Mouse (Mus musculus): ENCODE data around the gene Tex21. TPM values are rescaled to one million over a fixed set of nuclear protein-coding genes. Genes with fewer than 3 reads are reported as not detected.

Gene Tex21
- polyA plus RNA-seq, 1 experiment from 2014 or later, result not detected

DNA sequence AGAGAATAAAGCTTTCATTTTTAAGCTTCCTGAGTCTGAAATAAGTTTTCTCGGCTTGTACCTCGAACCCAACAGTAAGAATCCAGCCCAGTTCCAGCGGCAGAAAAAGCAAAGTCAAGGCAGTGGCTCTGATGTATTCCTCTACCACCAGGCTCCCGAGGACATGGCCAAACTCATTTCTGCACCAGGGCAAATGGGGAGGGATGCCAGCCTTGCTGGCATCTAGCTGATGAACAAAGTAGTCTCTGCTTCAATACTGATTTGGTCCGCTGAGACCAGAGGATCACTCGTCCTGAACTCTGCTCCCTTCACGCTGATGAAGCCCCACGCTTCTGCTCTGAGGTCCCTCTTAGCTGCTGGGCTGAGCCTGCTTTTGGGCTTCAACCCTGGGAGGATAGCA, 7.4 kb upstream of the Tex21 start:
- no peak for ATAC-seq (replicated peaks; ENCODE audit: extremely low read depth, insufficient read depth, low FRiP score)
- H3K27me3 ChIP-seq (ENCODE audit: control insufficient read depth, insufficient read depth, low read length), result no peaks in the 10 kb centered on the region
- no peak overlapping the region for H3K9ac ChIP-seq (ENCODE audit: low read length)
- WGBS, result 66% methylated on average over 8 of the region's 8 CpGs
- no peak overlapping the region for H3K4me3 ChIP-seq (ENCODE audit: low read length)
- no peak overlapping the region for H3K4me2 ChIP-seq (ENCODE audit: low read depth, low read length)
- peaks cover 10% of the 10 kb centered on the region for H3K4me1 ChIP-seq (ENCODE audit: control insufficient read depth, insufficient read depth, low read length)
- H3K9me3 ChIP-seq (replicated peaks; ENCODE audit: control insufficient read depth, low read length), result no peaks in the 10 kb centered on the region
- no peaks in the 10 kb centered on the region for H3K36me3 ChIP-seq (ENCODE audit: control insufficient read depth, insufficient read depth)
- no peak overlapping the region for H3K27ac ChIP-seq (ENCODE audit: low read length)

DNA sequence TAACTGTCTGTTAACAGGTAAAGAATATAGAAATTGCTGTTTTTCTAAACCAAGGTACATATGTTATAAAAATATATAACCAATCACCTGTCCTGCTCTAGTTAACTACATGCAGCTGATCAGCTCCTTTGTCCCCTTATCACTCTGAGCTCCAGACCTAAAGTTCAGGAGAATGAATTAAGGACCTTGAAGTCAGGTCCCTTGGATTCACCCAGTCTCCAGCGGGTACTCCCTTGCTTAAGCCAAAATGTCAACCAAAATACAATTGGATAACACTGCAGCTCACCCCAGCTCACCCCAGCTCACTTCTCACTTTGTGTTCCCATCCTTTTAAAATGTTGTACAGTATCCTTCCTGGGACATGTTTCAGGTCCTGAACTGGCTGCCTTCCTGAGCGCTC, 7.0 kb upstream of the Tex21 start:
- no peaks in the 10 kb centered on the region for H3K36me3 ChIP-seq (ENCODE audit: control insufficient read depth, insufficient read depth)
- H3K9ac ChIP-seq (ENCODE audit: low read length), result no peak overlapping the region
- peaks cover 10% of the 10 kb centered on the region for H3K4me1 ChIP-seq (ENCODE audit: control insufficient read depth, insufficient read depth, low read length)
- H3K9me3 ChIP-seq (replicated peaks; ENCODE audit: control insufficient read depth, low read length), result no peaks in the 10 kb centered on the region
- no peak overlapping the region for H3K27ac ChIP-seq (ENCODE audit: low read length)
- H3K4me3 ChIP-seq (ENCODE audit: low read length), result no peak overlapping the region
- no peak for ATAC-seq (replicated peaks; ENCODE audit: extremely low read depth, insufficient read depth, low FRiP score)
- 79% methylated on average over 2 of the region's 2 CpGs for WGBS
- no peaks in the 10 kb centered on the region for H3K27me3 ChIP-seq (ENCODE audit: control insufficient read depth, insufficient read depth, low read length)
- no peak overlapping the region for H3K4me2 ChIP-seq (ENCODE audit: low read depth, low read length)

DNA sequence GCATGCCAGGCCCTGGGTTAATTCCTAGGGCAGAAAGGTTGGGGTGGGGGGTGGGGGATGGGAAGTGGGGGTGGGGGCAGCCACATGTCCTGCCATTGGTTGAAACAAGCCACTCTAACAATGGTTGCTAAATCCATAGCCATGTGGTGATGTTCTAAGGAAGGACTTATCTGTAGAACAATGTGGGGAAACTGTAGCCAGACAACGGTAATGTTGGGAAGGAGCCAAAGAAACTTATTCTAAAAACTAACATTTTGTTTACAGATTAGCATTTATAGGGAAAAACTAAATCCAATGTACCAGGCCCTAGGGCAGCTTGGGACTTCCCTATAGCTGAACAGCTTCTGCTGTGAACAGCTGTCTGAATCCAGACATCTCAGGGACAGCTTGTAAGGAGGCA, 6.5 kb upstream of the Tex21 start:
- H3K9me3 ChIP-seq (replicated peaks; ENCODE audit: control insufficient read depth, low read length), result no peaks in the 10 kb centered on the region
- H3K4me2 ChIP-seq (ENCODE audit: low read depth, low read length), result no peak overlapping the region
- no peak overlapping the region for H3K9ac ChIP-seq (ENCODE audit: low read length)
- no peak for ATAC-seq (replicated peaks; ENCODE audit: extremely low read depth, insufficient read depth, low FRiP score)
- peaks cover 10% of the 10 kb centered on the region for H3K4me1 ChIP-seq (ENCODE audit: control insufficient read depth, insufficient read depth, low read length)
- H3K4me3 ChIP-seq (ENCODE audit: low read length), result no peak overlapping the region
- H3K36me3 ChIP-seq (ENCODE audit: control insufficient read depth, insufficient read depth), result no peaks in the 10 kb centered on the region
- H3K27me3 ChIP-seq (ENCODE audit: control insufficient read depth, insufficient read depth, low read length), result no peaks in the 10 kb centered on the region
- no peak overlapping the region for H3K27ac ChIP-seq (ENCODE audit: low read length)
- WGBS, result 61% methylated on average over 1 of the region's 1 CpGs

DNA sequence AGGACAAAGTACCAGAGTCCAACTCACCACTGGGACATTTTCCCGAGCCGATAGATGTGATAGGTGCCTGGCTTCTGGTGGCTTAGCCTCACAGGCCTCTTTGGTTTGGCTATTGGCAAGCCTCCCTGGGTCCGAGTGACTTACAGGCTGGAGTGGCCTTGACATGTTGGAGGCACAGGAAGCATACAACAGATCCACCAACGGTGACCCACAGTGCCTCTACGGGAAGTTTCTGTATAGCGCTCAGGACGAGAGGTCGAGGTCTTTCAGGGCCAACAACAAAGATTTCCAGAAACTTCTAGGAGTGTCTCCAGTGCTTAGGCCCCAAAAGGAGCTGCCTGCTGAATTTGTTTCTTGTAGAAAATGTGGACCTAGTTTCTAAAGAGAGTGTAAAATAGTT, 1.6 kb downstream of the Tex21 start:
- Histone ChIP-seq H3K9ac (ENCODE audit: low read length) (no peak overlapping the region), H3K4me2 (ENCODE audit: low read depth, low read length) (no peak overlapping the region), H3K4me3 (ENCODE audit: low read length) (no peak overlapping the region), H3K36me3 (ENCODE audit: control insufficient read depth, insufficient read depth) (no peaks in the 10 kb centered on the region), H3K27ac (ENCODE audit: low read length) (no peak overlapping the region), H3K27me3 (ENCODE audit: control insufficient read depth, insufficient read depth, low read length) (no peaks in the 10 kb centered on the region), H3K4me1 (ENCODE audit: control insufficient read depth, insufficient read depth, low read length) (no peaks in the 10 kb centered on the region), H3K9me3 (replicated peaks; ENCODE audit: control insufficient read depth, low read length) (no peaks in the 10 kb centered on the region)
- 78% methylated on average over 8 of the region's 8 CpGs for WGBS
- ATAC-seq (replicated peaks; ENCODE audit: extremely low read depth, insufficient read depth, low FRiP score), result no peak

DNA sequence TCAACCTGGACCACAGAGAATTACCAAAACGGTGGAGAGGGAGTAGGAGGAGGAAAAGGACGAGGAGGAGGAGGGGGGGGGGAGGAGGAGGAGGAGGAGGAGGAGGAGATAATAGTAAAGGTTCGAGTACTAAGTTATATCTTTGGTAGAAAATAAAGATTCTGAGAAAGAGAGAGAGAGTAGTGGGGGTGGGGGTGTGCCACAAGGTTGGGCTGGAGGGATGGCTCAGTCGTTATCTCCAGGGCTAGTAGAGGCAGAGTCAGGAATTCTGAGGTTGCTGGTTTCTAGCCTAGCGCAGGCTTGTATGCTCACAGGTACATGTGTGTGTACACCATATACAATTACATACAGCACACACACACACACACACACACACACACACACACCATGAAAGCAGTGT, 4.7 kb downstream of the Tex21 start:
- H3K27me3 ChIP-seq (ENCODE audit: control insufficient read depth, insufficient read depth, low read length), result no peaks in the 10 kb centered on the region
- H3K9me3 ChIP-seq (replicated peaks; ENCODE audit: control insufficient read depth, low read length), result no peaks in the 10 kb centered on the region
- no peak overlapping the region for H3K4me3 ChIP-seq (ENCODE audit: low read length)
- no peak overlapping the region for H3K4me2 ChIP-seq (ENCODE audit: low read depth, low read length)
- H3K4me1 ChIP-seq (ENCODE audit: control insufficient read depth, insufficient read depth, low read length), result no peaks in the 10 kb centered on the region
- H3K9ac ChIP-seq (ENCODE audit: low read length), result no peak overlapping the region
- no peaks in the 10 kb centered on the region for H3K36me3 ChIP-seq (ENCODE audit: control insufficient read depth, insufficient read depth)
- 53% methylated on average over 5 of the region's 5 CpGs for WGBS
- ATAC-seq (replicated peaks; ENCODE audit: extremely low read depth, insufficient read depth, low FRiP score), result no peak
- H3K27ac ChIP-seq (ENCODE audit: low read length), result no peak overlapping the region

DNA sequence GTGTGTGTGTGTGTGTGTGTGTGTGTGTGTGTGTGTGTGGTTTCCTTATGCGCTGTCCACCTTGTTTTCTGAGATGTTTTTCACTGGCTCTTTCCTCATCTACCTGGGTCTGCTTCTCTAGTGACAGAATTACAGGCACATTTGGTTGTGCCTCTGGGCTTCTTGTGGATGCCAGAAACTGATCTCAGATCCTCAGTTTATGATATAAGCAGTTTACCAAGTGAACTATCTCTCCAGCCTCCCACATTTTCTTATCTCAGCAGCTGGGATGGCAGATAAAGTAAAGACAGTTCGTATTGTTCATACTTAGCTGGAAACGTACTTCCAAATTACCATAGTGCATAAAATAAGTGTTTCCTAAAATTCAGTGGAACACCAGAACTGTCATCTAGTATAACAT, 5.5 kb downstream of the Tex21 start:
- Histone ChIP-seq H3K4me3 (ENCODE audit: low read length) (no peak overlapping the region), H3K4me1 (ENCODE audit: control insufficient read depth, insufficient read depth, low read length) (no peaks in the 10 kb centered on the region), H3K27ac (ENCODE audit: low read length) (no peak overlapping the region), H3K9me3 (replicated peaks; ENCODE audit: control insufficient read depth, low read length) (no peaks in the 10 kb centered on the region), H3K36me3 (ENCODE audit: control insufficient read depth, insufficient read depth) (no peaks in the 10 kb centered on the region), H3K27me3 (ENCODE audit: control insufficient read depth, insufficient read depth, low read length) (no peaks in the 10 kb centered on the region), H3K4me2 (ENCODE audit: low read depth, low read length) (no peak overlapping the region), H3K9ac (ENCODE audit: low read length) (no peak overlapping the region)
- 62% methylated on average over 3 of the region's 3 CpGs for WGBS
- ATAC-seq (replicated peaks; ENCODE audit: extremely low read depth, insufficient read depth, low FRiP score), result no peak

DNA sequence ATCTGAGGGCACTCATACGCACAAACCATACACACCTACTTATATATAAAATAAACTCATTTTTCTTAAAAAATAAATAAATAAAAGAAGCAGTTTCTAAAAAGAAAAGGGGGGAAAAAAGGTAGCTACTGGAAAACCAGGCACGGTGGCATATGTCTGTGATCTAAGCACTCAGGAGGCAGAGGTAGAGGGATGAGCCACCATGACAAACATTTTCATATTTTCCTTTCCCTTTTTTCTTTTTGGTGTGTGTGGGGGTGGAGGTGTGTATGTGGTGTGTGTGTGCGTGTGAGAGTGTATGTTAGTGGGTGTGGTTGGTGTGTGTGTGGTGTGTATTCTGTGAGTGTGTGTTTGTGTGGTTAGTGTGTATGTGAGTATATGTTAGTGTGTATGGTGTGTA, 5.9 kb downstream of the Tex21 start:
- no peak overlapping the region for H3K4me2 ChIP-seq (ENCODE audit: low read depth, low read length)
- no peaks in the 10 kb centered on the region for H3K27me3 ChIP-seq (ENCODE audit: control insufficient read depth, insufficient read depth, low read length)
- ATAC-seq (replicated peaks; ENCODE audit: extremely low read depth, insufficient read depth, low FRiP score), result no peak
- no peaks in the 10 kb centered on the region for H3K9me3 ChIP-seq (replicated peaks; ENCODE audit: control insufficient read depth, low read length)
- H3K4me3 ChIP-seq (ENCODE audit: low read length), result no peak overlapping the region
- H3K36me3 ChIP-seq (ENCODE audit: control insufficient read depth, insufficient read depth), result no peaks in the 10 kb centered on the region
- WGBS, result 92% methylated on average over 3 of the region's 3 CpGs
- no peaks in the 10 kb centered on the region for H3K4me1 ChIP-seq (ENCODE audit: control insufficient read depth, insufficient read depth, low read length)
- no peak overlapping the region for H3K27ac ChIP-seq (ENCODE audit: low read length)
- H3K9ac ChIP-seq (ENCODE audit: low read length), result no peak overlapping the region

DNA sequence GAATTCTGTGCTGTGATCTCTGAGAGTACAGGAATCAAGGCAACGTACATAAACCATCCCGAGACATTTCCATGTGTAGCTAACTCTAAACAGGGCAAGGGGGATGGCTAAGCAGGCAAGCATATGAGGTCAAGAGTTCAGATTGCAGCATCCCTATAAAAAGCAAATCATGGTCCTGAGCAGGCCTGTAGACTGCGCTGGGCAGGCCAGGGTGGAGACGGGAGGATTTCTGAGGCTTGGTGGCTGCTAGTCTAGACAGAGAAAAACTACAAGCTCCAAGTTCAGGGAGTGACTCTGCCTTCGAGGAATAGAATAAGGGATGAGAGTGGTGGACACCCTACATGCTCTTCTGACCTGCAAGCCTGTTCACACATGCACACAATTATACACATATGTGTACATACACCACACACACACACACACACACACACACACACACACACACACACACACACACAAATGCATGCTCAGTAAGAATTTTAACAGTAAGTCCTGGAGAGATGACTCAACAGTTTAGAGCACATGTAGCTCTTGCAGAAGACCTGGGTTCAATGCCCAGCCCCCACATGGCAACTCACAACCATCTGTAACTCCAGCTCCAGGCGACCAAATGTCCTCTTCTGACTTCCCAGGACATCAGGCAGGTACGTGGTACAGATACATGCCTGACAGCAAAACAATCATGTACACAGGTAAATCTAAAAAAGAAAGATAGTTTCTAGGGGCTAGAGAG, 6.5 kb downstream of the Tex21 start:
- no peak overlapping the region for H3K4me3 ChIP-seq (ENCODE audit: low read length)
- no peak overlapping the region for H3K9ac ChIP-seq (ENCODE audit: low read length)
- no peak for ATAC-seq (replicated peaks; ENCODE audit: extremely low read depth, insufficient read depth, low FRiP score)
- H3K4me1 ChIP-seq (ENCODE audit: control insufficient read depth, insufficient read depth, low read length), result no peaks in the 10 kb centered on the region
- no peaks in the 10 kb centered on the region for H3K27me3 ChIP-seq (ENCODE audit: control insufficient read depth, insufficient read depth, low read length)
- 59% methylated on average over 7 of the region's 7 CpGs for WGBS
- H3K9me3 ChIP-seq (replicated peaks; ENCODE audit: control insufficient read depth, low read length), result no peaks in the 10 kb centered on the region
- no peaks in the 10 kb centered on the region for H3K36me3 ChIP-seq (ENCODE audit: control insufficient read depth, insufficient read depth)
- no peak overlapping the region for H3K4me2 ChIP-seq (ENCODE audit: low read depth, low read length)
- H3K27ac ChIP-seq (ENCODE audit: low read length), result no peak overlapping the region

DNA sequence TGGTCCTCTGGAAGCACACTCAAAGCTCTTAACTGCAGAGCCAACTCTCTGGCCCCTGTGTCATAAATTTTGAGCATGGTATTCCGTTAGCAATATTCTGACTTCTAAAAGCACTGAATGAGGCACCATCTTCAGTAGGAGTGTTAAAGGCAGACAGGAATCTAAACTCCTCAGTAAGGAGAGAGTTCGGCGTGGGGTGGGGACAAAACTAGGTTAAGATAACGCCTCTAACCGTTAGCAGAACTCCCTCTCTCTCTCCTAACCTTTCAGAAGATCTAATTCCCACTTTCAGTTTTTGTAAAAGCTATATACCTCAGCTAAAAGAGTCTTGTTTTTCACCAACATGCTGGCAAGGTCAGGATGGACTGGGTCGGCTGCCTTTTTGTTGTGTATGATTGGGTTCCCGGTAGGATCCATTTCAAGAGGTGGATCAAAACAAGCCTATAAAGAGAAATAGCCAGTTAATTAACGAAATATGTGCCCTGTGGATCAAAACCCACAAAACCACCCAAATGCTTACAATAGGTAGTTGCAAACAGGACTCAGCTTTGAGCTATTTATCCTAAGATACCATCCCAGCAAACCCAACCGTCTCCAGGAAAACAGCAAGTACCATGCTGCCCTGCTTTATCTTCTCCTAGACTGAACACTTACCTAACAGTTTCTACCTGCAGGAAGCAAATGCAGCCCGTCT, 7.3 kb downstream of the Tex21 start:
- Histone ChIP-seq H3K9ac (ENCODE audit: low read length) (no peak overlapping the region), H3K27ac (ENCODE audit: low read length) (no peak overlapping the region), H3K4me2 (ENCODE audit: low read depth, low read length) (no peak overlapping the region), H3K36me3 (ENCODE audit: control insufficient read depth, insufficient read depth) (no peaks in the 10 kb centered on the region), H3K4me1 (ENCODE audit: control insufficient read depth, insufficient read depth, low read length) (no peaks in the 10 kb centered on the region), H3K9me3 (replicated peaks; ENCODE audit: control insufficient read depth, low read length) (no peaks in the 10 kb centered on the region), H3K27me3 (ENCODE audit: control insufficient read depth, insufficient read depth, low read length) (no peaks in the 10 kb centered on the region), H3K4me3 (ENCODE audit: low read length) (no peak overlapping the region)
- WGBS, result 64% methylated on average over 10 of the region's 10 CpGs
- no peak for ATAC-seq (replicated peaks; ENCODE audit: extremely low read depth, insufficient read depth, low FRiP score)

Data from heart, embryonic 16.5 days (tissue).